Mouse (Mus musculus): ENCODE measurements around the gene Trhde.

Trhde gene

GRCm38 (mm10) chr10:114802161-114802651, at the start of gene Trhde:
Gene Trhde (minus strand): TSS chr10:114802307.
- peak; percentile 75 for DNase-seq

DNA sequence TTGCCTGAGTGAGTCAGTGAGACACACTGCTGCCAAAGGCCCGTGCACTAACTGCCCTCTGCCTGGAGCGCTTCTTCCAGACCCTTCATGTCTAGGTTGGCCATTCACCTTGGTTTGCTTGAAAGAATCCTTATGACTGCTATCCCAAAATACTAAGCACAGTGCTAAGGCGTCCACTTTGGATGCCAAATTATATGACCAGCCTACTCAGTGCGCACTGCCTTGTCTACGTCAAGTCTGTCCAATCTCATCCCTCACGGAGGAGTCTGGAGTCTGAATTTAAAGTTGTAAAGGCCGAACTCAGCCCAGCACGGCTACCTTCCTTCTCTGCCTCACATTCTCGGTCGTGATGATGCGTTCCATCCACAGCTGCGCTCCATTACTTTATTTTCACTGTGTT, 39.9 kb upstream of the Trhde start:
- DNase-seq, result no peak

DNA sequence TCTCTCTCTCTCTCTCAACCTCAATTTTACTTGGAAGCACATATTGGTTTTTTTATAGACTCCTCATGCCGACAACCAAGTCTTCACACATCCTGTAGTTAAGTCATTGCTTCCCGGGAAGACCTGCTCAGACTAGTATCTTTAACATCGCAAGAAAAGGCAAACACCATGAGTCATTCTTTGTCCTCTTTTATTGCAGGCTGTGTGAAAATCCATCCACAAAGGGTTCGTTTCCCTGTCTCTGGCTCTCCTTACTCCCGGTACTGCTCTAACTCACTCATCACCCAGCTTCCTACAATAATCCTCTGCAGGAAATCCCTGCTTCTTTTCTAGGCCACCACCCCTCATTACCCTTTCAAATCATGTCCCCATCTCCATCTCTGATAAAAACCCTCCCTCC, 39.3 kb upstream of the Trhde start:
- DNase-seq, result no peak

GRCm38 (mm10) chr10:114831313-114831712, 29.2 kb upstream of the Trhde start:
- DNase-seq, result no peak

DNA sequence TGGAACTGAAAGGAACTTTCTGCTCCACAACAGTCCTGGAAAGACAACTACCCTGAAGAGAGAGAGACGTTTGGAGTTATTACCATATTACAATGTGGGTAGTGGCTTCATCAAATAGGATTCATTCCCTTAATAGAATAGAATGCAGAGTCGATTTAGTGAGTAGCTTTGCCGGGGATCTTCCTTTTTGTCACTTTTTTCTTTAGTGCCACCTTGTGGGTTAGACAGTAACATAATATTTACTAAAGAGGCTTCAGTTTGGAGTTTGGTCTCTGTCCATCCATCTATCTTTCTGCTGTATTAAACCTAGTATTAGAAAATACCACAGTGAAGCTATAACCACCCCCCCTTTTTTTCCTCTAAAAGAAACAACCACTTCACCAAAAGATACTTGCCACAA, 6.7 kb upstream of the Trhde start:
- no peak for DNase-seq

- peak; percentile 32 for DNase-seq
Observed at GRCm38 (mm10) chr10:114805884-114806283, 3.8 kb upstream of the Trhde start.

- peak; percentile 78 for DNase-seq
Observed at GRCm38 (mm10) chr10:114801457-114802160, 498 bp downstream of the Trhde start.

DNA sequence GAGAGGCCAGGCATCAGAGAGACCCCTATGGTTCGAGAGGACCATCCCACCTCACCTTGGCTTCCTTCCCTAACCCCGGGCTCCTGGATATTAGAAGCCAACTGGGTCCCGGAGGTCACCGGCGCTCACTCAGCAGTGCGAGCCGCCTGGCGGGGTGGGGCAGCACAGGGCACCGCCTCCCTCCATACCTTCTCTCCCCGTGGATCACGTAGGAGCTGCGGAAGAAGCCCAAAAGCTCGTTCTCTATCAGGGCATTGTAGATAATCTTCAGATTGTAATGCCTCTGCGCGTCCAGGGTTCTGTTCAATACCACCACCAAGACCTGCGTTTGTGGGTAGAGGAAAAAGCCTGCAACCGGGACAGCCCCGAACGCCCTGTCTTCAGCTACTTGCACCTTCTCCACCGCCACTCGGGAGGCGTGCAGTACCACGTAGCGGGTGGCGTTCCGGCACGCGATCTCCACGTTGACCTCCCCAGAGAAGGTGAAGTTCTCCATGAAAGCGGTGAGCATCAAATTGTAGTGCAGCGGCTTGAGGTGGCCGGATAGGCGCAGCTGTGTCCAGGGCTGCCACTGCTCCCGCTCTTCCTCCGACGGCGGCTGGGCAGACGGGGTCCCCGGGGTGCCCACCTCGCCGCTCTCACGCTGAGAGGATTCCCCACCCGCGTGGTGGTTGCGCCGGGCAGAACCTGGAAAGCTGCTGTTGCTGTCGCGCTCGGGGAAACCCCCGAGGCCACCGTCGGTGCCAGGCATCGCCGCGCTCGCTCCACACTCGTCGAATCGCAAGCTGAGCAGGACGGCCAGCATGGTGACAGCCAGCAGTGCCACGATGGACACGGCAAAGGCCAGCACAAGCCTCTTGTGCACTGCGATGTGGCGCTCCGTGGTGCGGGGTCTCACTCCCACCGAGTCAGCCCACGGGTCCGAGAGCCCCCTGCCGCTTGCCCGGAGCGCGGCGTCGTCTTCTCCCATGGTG, 1.5 kb downstream of the Trhde start:
- peak; percentile 72 for DNase-seq

- DNase-seq, result no peak
Observed at GRCm38 (mm10) chr10:114799481-114799880, 2.6 kb downstream of the Trhde start.

DNA sequence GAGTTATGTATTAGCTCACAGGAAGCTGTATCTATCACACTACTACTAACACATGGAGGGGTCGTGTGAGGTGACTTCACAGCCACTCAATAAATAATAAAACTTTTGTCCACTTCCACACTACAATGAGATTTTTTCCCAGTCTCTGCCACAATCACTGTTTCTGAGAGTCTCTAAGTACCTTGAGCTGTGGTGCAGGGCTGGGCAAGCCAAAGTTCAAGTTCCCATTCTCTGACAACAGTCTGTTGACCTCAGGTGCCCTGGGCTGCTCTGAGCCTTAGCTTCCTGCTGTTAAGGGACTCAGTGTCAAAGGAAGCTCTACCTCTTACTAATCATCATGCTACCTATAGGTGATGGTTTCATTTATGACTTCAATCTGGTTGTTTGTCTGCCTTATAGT, 3.3 kb downstream of the Trhde start:
- no peak for DNase-seq

- no peak for DNase-seq
Observed at GRCm38 (mm10) chr10:114798218-114798617, 3.9 kb downstream of the Trhde start.

DNA sequence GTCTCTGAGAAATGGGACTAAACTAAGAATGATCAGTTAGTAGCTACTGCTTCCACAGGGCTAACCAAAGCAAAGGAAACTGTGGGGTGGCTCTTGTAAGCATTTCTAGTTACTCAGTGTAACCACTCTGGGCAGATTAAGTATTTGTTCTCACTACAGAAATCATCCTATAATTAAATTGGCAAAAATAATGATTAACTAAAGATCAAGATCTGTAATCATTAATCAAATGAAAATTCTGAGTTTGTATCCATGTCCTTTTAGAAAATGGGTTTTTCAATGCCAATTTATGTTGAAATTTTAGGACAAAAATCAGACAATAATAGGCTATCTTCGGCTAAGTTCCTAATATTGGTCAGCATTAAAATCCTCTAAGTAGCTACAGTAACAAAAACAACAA, 4.4 kb downstream of the Trhde start:
- DNase-seq, result no peak

- no peak for DNase-seq
Observed at GRCm38 (mm10) chr10:114796872-114797271, 5.2 kb downstream of the Trhde start.

GRCm38 (mm10) chr10:114794214-114794613, 7.9 kb downstream of the Trhde start:
- DNase-seq, result no peak

DNA sequence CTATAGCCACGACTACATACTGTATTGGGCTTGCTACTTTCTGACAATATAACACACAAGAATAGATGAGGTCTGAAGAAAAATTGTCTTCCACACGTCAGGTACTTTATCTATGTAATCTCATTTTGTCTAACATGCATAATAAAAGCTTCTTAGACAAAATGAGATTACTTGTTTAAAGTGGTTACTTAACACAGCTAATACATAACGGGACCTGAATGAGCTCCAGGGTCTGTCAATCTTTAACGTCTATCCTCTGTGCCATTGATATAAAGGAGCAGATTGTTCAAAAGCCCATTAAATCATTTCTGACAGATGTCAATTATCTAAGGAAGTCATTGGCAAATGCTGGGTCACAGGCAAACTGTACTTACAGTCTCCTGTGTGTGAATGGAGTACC, 36.2 kb downstream of the Trhde start:
- DNase-seq, result no peak

DNA sequence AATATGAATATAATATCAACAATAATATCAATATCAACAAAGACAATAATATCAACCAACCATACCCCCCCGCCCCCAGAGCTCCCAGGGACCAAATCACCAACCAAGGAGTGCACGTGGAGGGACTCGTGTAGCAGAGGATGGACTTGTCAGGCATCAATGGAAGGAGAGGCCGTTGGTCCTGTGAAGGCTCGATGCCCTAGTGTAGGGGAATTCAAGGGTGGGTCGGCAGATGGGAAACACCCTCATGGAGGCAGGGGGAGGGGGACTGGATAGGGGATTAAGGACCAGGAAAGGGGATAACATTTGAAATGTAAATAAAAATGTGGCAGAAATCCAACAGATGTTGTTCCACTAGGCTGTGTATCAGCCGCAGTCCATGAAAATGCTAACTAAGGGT, 40.0 kb downstream of the Trhde start:
- no peak for DNase-seq

DNA sequence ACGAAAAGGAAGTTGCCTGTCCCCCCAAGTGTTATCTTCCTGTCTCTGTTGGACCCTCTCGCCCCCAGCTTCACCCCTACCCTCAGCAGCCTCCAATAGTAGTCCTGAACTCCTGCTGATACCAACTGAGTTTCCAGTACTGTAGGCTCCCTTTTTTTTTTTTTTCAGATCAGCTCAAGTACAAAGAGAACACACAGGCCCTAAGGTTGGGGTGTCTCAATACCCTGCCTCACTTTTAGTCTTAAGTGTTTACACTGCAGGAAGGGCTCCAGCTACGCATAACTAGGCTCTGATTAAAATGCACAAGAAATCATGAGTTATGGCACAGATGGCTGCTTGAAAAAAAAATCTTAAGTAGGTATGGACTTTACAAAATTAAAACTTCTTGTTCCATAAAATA, 42.9 kb downstream of the Trhde start:
- no peak for DNase-seq

DNA sequence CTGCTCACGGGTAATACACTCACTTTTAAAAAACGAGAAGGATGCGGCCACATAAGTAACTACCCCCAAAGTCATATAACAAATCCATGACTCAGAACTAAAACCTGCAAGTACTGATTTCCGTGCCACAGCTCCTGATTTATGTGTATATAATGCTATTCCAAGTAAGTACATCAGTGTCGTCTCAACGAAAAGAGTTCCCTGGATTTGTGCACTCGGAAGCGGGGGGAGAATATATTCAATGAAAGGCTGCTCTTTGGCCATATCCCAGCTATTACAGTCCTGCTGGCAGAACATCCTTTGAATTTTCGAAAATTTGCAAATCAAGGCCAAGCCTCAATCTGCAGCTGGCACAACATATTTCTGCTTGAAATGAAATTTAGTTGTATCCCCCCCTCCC, 43.5 kb downstream of the Trhde start:
- DNase-seq, result no peak

DNA sequence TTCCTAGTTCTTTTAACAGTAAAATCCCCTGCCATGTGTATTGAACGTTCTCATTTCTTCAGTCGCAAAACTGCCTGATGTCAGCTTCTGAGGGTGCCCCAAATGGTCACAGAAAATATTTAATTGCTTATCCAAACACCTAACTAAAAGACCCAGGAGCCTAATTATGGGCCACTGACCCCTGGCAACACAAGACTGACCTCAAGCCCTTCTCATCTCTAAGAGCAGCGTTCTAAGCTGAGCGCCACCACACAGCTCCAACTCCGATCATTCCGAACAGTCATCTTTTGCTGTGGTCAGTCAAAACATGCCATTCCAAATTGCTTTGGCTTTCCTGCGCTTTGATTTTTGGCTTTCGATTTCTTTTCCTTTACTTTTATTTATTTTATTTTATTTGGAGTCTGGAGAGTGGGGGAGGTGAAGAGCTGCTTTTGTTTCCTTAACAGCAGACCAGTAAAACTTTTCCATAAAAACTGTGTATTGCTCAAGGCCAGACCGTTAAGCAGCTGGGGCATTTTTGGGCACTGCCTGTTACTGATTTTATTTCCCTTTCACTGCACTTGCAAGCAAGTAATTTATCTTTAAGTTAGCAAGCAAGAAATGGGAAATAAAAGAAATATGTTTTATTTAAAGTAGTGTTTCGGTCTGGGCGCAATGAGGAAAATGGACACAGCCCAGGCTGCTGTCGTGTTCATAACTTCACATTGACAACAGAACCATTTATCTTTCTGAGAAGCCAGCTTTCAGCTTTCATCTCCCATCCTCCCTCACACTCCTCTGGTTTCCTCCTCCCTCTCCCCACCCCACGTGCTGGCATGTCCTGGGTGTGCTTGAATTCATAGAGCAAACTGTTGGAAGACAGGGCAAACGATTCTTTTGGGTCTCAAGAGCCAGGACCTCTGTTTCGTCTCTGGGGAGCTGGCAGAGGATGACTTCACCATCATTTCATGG, 59.1 kb downstream of the Trhde start:
- no peak for DNase-seq

DNA sequence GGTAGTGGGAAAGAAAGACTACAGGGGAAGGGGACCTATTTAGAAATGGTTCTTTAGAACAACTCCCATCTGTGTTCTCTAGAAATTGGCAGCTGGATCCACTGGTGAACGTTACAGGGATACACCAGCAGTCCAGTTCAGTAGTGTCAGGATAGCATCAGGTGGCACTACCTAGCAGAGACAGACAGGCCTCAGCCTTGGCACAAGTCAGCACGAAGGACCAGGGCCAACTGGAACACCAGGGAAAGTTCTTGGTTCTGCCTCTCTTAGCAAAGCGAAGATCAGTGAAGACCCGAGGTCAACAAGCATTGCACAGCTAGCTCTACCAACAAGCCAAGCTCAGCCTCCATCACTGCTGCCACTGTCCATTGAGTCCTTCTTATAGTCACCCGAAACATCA, 62.2 kb downstream of the Trhde start:
- DNase-seq, result peak; percentile 44

DNA sequence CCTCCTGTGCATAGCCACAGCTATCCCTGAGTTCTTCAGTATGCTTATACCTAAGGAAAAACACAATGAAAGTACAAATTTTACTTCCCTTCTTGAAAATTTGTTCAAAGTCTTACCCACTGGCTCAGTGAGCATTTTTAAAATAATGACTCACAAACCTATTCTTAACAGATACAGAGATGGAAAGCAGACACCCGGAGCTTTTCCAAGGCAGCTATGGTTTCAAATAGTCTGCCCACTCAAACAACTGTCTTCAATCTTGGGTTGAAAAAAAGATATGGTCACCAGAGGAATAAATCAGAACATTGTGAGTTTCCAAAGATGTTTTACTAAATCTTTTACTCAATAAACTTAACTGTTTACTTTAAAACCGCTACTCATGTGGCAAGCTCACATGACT, 64.5 kb downstream of the Trhde start:
- no peak for DNase-seq

DNA sequence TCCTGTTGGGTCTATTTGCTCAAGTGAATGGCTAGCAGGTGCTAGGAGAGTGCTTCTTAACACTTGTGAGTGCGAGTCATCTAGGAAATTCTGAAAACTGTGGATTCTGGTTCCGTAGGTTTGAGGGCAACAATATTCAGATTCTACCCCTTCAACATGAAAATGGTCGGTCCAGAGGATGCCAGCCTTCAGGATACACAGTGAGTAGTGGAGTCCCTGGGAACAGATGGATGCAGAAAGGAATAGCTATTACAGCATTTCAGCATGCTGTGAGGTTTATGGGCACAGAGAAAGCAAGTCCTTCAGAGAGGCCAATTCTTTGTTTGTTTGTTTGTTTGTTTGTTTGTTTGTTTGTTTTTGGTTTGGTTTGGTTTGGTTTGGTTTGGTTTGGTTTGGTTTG, 65.7 kb downstream of the Trhde start:
- DNase-seq, result peak; percentile 39

DNA sequence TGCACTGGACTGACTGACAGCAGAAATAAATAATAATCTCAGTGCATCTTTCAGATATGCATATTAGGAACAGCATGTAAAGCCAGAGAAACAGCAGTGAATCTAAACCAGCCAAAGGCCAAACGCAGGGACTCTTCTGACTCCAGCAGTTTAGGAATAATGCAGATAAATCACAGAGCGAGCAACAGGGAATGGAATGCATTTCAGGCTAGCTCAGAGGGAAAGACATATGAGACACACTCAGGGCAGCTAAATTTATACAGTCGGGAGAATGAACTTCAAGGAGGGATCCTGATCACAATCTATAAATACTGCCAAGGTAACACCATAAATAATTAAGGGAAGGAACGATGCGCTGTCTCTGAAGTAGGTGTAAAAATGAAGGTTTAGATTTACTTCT, 66.4 kb downstream of the Trhde start:
- DNase-seq, result no peak

Measured in cerebellum, adult 11-12 months (tissue).